Mouse (Mus musculus): Measurements from ENCODE around the gene Lyg1. TPM values are rescaled to one million over a fixed set of nuclear protein-coding genes. Genes with fewer than 3 reads are reported as not detected.

Gene Lyg1
- polyA plus RNA-seq, 1 experiment from 2014 or later = not detected

- Histone ChIP-seq H3K27ac (ENCODE audit: low read length) (no peak overlapping the region), H3K9ac (ENCODE audit: low read depth, low read length) (no peak overlapping the region), H3K4me3 (ENCODE audit: low read depth, low read length) (no peak overlapping the region), H3K36me3 (ENCODE audit: control insufficient read depth, insufficient read depth) (no peaks in the 10 kb centered on the region), H3K4me1 (ENCODE audit: control insufficient read depth, low read depth, low read length) (no peaks in the 10 kb centered on the region), H3K27me3 (ENCODE audit: control insufficient read depth, insufficient read depth, low read depth, low read length) (no peaks in the 10 kb centered on the region), H3K4me2 (ENCODE audit: low read depth, low read length) (no peak overlapping the region), H3K9me3 (replicated peaks; ENCODE audit: control insufficient read depth, low read length) (no peaks in the 10 kb centered on the region)
- no peak for ATAC-seq (ENCODE audit: low read depth)
- WGBS (ENCODE audit: insufficient replicate concordance) = 54% methylated on average over 6 of the region's 6 CpGs
Measured at GRCm38 (mm10) chr1:37918096-37918495, 39.5 kb downstream of the Lyg1 start.

DNA sequence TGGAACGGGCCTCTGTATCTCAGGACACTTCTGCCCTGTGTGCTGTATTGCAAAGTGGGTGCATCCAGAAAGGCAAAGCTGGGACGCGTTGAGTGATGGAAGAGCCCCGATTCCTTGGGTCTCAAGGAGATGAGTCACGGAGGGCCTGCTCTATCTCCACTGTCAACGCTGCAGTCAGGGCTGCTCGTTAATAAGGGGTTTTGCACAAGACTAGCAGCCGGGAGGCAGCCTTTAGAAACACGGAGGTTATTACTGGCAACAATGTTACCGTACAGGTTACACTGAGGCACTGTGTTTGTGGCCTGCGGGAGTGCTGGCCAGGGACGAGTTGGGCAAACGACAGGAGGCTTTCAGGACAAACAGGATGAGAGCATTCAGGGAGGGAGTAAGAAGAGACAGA lies 39.9 kb downstream of the Lyg1 start:
- Histone ChIP-seq H3K9ac (ENCODE audit: low read depth, low read length) (no peak overlapping the region), H3K4me3 (ENCODE audit: low read depth, low read length) (no peak overlapping the region), H3K4me1 (ENCODE audit: control insufficient read depth, low read depth, low read length) (no peaks in the 10 kb centered on the region), H3K27ac (ENCODE audit: low read length) (no peak overlapping the region), H3K27me3 (ENCODE audit: control insufficient read depth, insufficient read depth, low read depth, low read length) (no peaks in the 10 kb centered on the region), H3K36me3 (ENCODE audit: control insufficient read depth, insufficient read depth) (no peaks in the 10 kb centered on the region), H3K9me3 (replicated peaks; ENCODE audit: control insufficient read depth, low read length) (no peaks in the 10 kb centered on the region), H3K4me2 (ENCODE audit: low read depth, low read length) (no peak overlapping the region)
- no peak for ATAC-seq (ENCODE audit: low read depth)
- 65% methylated on average over 13 of the region's 13 CpGs for WGBS (ENCODE audit: insufficient replicate concordance)

GRCm38 (mm10) chr1:37916393-37916792 lies 41.2 kb downstream of the Lyg1 start, which contains the start of gene Lyg2:
Gene Lyg2, minus strand, starts transcription at chr1:37916493.
- Histone ChIP-seq H3K27me3 (ENCODE audit: control insufficient read depth, insufficient read depth, low read depth, low read length) (no peaks in the 10 kb centered on the region), H3K4me3 (ENCODE audit: low read depth, low read length) (no peak within 1 kb of the TSS), H3K27ac (ENCODE audit: low read length) (no peak within 1 kb of the TSS), H3K4me2 (ENCODE audit: low read depth, low read length) (no peak within 1 kb of the TSS), H3K9ac (ENCODE audit: low read depth, low read length) (no peak within 1 kb of the TSS), H3K4me1 (ENCODE audit: control insufficient read depth, low read depth, low read length) (no peaks in the 10 kb centered on the region), H3K36me3 (ENCODE audit: control insufficient read depth, insufficient read depth) (no peaks in the 10 kb centered on the region), H3K9me3 (replicated peaks; ENCODE audit: control insufficient read depth, low read length) (no peaks in the 10 kb centered on the region)
- ATAC-seq (ENCODE audit: low read depth) = no peak
- WGBS (ENCODE audit: insufficient replicate concordance) = 46% methylated on average over 5 of the region's 5 CpGs

DNA sequence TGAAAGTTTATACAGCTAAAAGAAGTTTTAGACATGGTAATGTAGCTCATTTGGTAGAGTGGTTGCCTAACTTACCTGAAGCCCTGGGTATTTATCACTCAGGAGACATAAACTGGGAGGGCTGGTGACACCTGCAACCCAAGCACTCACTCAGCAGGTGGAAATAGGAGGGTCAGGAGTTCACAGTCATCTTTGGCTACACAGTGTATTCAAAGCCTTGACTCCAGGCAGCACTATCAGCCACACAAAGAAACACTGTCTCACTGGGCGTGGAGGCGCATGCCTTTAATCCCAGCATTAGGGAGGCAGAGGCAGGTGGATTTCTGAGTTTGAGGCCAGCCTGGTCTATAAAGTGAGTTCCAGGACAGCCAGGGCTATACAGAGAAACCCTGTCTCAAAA lies 44.8 kb downstream of the Lyg1 start:
- H3K4me1 ChIP-seq (ENCODE audit: control insufficient read depth, low read depth, low read length) = no peaks in the 10 kb centered on the region
- H3K27me3 ChIP-seq (ENCODE audit: control insufficient read depth, insufficient read depth, low read depth, low read length) = no peaks in the 10 kb centered on the region
- no peak for ATAC-seq (ENCODE audit: low read depth)
- no peak overlapping the region for H3K9ac ChIP-seq (ENCODE audit: low read depth, low read length)
- no peaks in the 10 kb centered on the region for H3K36me3 ChIP-seq (ENCODE audit: control insufficient read depth, insufficient read depth)
- no peak overlapping the region for H3K4me3 ChIP-seq (ENCODE audit: low read depth, low read length)
- 59% methylated on average over 2 of the region's 2 CpGs for WGBS (ENCODE audit: insufficient replicate concordance)
- H3K4me2 ChIP-seq (ENCODE audit: low read depth, low read length) = no peak overlapping the region
- H3K9me3 ChIP-seq (replicated peaks; ENCODE audit: control insufficient read depth, low read length) = no peaks in the 10 kb centered on the region
- no peak overlapping the region for H3K27ac ChIP-seq (ENCODE audit: low read length)

- H3K27ac ChIP-seq (ENCODE audit: low read length) = no peak overlapping the region
- H3K9me3 ChIP-seq (replicated peaks; ENCODE audit: control insufficient read depth, low read length) = no peaks in the 10 kb centered on the region
- H3K4me2 ChIP-seq (ENCODE audit: low read depth, low read length) = no peak overlapping the region
- H3K36me3 ChIP-seq (ENCODE audit: control insufficient read depth, insufficient read depth) = peaks cover 11% of the 10 kb centered on the region
- H3K27me3 ChIP-seq (ENCODE audit: control insufficient read depth, insufficient read depth, low read depth, low read length) = no peaks in the 10 kb centered on the region
- H3K9ac ChIP-seq (ENCODE audit: low read depth, low read length) = no peak overlapping the region
- H3K4me3 ChIP-seq (ENCODE audit: low read depth, low read length) = no peak overlapping the region
- WGBS (ENCODE audit: insufficient replicate concordance) = 30% methylated on average over 6 of the region's 6 CpGs
- ATAC-seq (ENCODE audit: low read depth) = no peak
- H3K4me1 ChIP-seq (ENCODE audit: control insufficient read depth, low read depth, low read length) = no peaks in the 10 kb centered on the region
Measured at GRCm38 (mm10) chr1:37903178-37903577, 54.4 kb downstream of the Lyg1 start.

GRCm38 (mm10) chr1:37900288-37900687 lies 57.3 kb downstream of the Lyg1 start:
- Histone ChIP-seq H3K27me3 (ENCODE audit: control insufficient read depth, insufficient read depth, low read depth, low read length) (no peaks in the 10 kb centered on the region), H3K27ac (ENCODE audit: low read length) (no peak overlapping the region), H3K4me1 (ENCODE audit: control insufficient read depth, low read depth, low read length) (no peaks in the 10 kb centered on the region), H3K9ac (ENCODE audit: low read depth, low read length) (no peak overlapping the region), H3K36me3 (ENCODE audit: control insufficient read depth, insufficient read depth) (peaks cover 24% of the 10 kb centered on the region), H3K4me2 (ENCODE audit: low read depth, low read length) (no peak overlapping the region), H3K9me3 (replicated peaks; ENCODE audit: control insufficient read depth, low read length) (no peaks in the 10 kb centered on the region), H3K4me3 (ENCODE audit: low read depth, low read length) (no peak overlapping the region)
- 67% methylated on average over 6 of the region's 6 CpGs for WGBS (ENCODE audit: insufficient replicate concordance)
- no peak for ATAC-seq (ENCODE audit: low read depth)

- peaks cover 24% of the 10 kb centered on the region for H3K36me3 ChIP-seq (ENCODE audit: control insufficient read depth, insufficient read depth)
Measured at GRCm38 (mm10) chr1:37899816-37900215, 57.7 kb downstream of the Lyg1 start.

More at GRCm38 (mm10) chr1:37899816-37900215, 57.7 kb downstream of the Lyg1 start:
- 66% methylated on average over 4 of the region's 4 CpGs for WGBS (ENCODE audit: insufficient replicate concordance)
- Histone ChIP-seq H3K9me3 (replicated peaks; ENCODE audit: control insufficient read depth, low read length) (no peaks in the 10 kb centered on the region), H3K9ac (ENCODE audit: low read depth, low read length) (no peak overlapping the region), H3K4me2 (ENCODE audit: low read depth, low read length) (no peak overlapping the region), H3K27me3 (ENCODE audit: control insufficient read depth, insufficient read depth, low read depth, low read length) (no peaks in the 10 kb centered on the region), H3K4me3 (ENCODE audit: low read depth, low read length) (no peak overlapping the region), H3K4me1 (ENCODE audit: control insufficient read depth, low read depth, low read length) (no peaks in the 10 kb centered on the region), H3K27ac (ENCODE audit: low read length) (no peak overlapping the region)
- ATAC-seq (ENCODE audit: low read depth) = no peak

Other genes with a start within 250 kb of the Lyg1 start
- gene 2010300C02Rik, start 237.7 kb downstream of the Lyg1 start, polyA plus RNA-seq (2015; fragmentation: Nextera tagmentation; extraction: Ambion mirVana) = 0.23 and 0.42 TPM in 2 replicates
- 1.1 and 1.4 TPM in 2 replicates for gene Tsga10, start 91.3 kb downstream of the Lyg1 start, polyA plus RNA-seq (2015; fragmentation: Nextera tagmentation; extraction: Ambion mirVana)
- gene Lipt1, start 86.0 kb downstream of the Lyg1 start, polyA plus RNA-seq (2015; fragmentation: Nextera tagmentation; extraction: Ambion mirVana) = 3.9 and 4.2 TPM in 2 replicates
- 10.3 and 11.1 TPM in 2 replicates for gene Mitd1, start 67.3 kb downstream of the Lyg1 start, polyA plus RNA-seq (2015; fragmentation: Nextera tagmentation; extraction: Ambion mirVana)
- gene Mrpl30, start 67.3 kb downstream of the Lyg1 start, polyA plus RNA-seq (2015; fragmentation: Nextera tagmentation; extraction: Ambion mirVana) = 130 and 141 TPM in 2 replicates
- gene Lyg2, start 41.3 kb downstream of the Lyg1 start, polyA plus RNA-seq (2015; fragmentation: Nextera tagmentation; extraction: Ambion mirVana) = not detected in 2 replicates
- 52.9 and 61.3 TPM in 2 replicates for gene Txndc9, start 40.1 kb upstream of the Lyg1 start, polyA plus RNA-seq (2015; fragmentation: Nextera tagmentation; extraction: Ambion mirVana)
- gene Eif5b, start 40.3 kb upstream of the Lyg1 start, polyA plus RNA-seq (2015; fragmentation: Nextera tagmentation; extraction: Ambion mirVana) = 13.1 and 14.7 TPM in 2 replicates
- gene Rev1, start 172.0 kb upstream of the Lyg1 start, polyA plus RNA-seq (2015; fragmentation: Nextera tagmentation; extraction: Ambion mirVana) = 13.0 and 13.1 TPM in 2 replicates